8 mouse cellular contexts compared by ENCODE assay signal in genomic region chr7:135485796-135486410, GRCm38 (mm10). TPM values are rescaled to one million over a fixed set of nuclear protein-coding genes. Genes with fewer than 3 reads are reported as not detected.
DNase-seq lines count a peak whose midpoint lies in the region; ATAC-seq and TF ChIP-seq lines count a peak whose summit lies in the region.
"Had no signal": no experiment of that assay in that cellular context is flagged by ENCODE, and none has a peak within 500 bp of the region (broad histone marks: within the 10 kb centered on the region; RNA-seq: fewer than 3 reads in every experiment).

No protein-coding gene starts in this region.

- no peak overlapping the region for H3K4me3 ChIP-seq in forebrain, embryonic 15.5 days
- no peak overlapping the region for H3K4me3 ChIP-seq in midbrain, postnatal 0 days (ENCODE audit: low read depth, low read length)

- peak; percentile 83 for ATAC-seq in forebrain, embryonic 15.5 days (replicated peaks)
- 0 out of 2 replicates have a peak, but pooled peaks have one; percentile 34 for ATAC-seq in midbrain, postnatal 0 days (ENCODE audit: low FRiP score)

- 11% methylated on average over 12 of the region's 12 CpGs for WGBS in forebrain, embryonic 15.5 days
- 17% methylated on average over 12 of the region's 12 CpGs for WGBS in midbrain, postnatal 0 days

- H3K9me3 ChIP-seq in forebrain, embryonic 15.5 days: no peaks in the 10 kb centered on the region
- H3K9me3 ChIP-seq in midbrain, postnatal 0 days (ENCODE audit: low read length): no peaks in the 10 kb centered on the region

- no peak overlapping the region for H3K27ac ChIP-seq in forebrain, embryonic 15.5 days (replicated peaks)
- H3K27ac ChIP-seq in midbrain, postnatal 0 days (ENCODE audit: low read depth, low read length): no peak overlapping the region

- DNase-seq in ovary, postnatal 36 days (ENCODE audit: low spot score): peak; percentile 29
- DNase-seq in ovary, adult 18-20 months (ENCODE audit: low spot score): no peak
- DNase-seq in cerebellum, adult 8-10 months: peak; percentile 68
- peak; percentile 73 to 76 for DNase-seq in layer of hippocampus, postnatal 36 days
- DNase-seq in midbrain, postnatal 0 days (ENCODE audit: low spot score): peak; percentile 85
- no peak for DNase-seq in spleen, postnatal 14 days (ENCODE audit: low spot score in 2 of 2)

- peaks cover 19% of the 10 kb centered on the region for H3K4me1 ChIP-seq in forebrain, embryonic 15.5 days
- 0 out of 2 replicates have a peak, but pooled peaks cover 2% of the 10 kb centered on the region for H3K4me1 ChIP-seq in midbrain, postnatal 0 days (ENCODE audit: insufficient read depth, low read length)

- no peak overlapping the region for H3K9ac ChIP-seq in forebrain, embryonic 15.5 days (replicated peaks)
- no peak overlapping the region for H3K9ac ChIP-seq in midbrain, postnatal 0 days (replicated peaks; ENCODE audit: low read length, poor library complexity, severe bottlenecking)

- H3K4me2 ChIP-seq in forebrain, embryonic 15.5 days (replicated peaks): no peak overlapping the region
- H3K4me2 ChIP-seq in midbrain, postnatal 0 days (ENCODE audit: low read depth, low read length, poor library complexity, severe bottlenecking): no peak overlapping the region

- TF ChIP-seq CTCF in midbrain, postnatal 0 days (IDR thresholded peaks at IDR 0.05): peak; percentile 78

- H3K36me3 ChIP-seq in forebrain, embryonic 15.5 days: no peaks in the 10 kb centered on the region
- H3K36me3 ChIP-seq in midbrain, postnatal 0 days (ENCODE audit: insufficient read depth, low read length): no peaks in the 10 kb centered on the region

- peaks cover 9% of the 10 kb centered on the region; the same call in 1 of the 2 replicates for H3K27me3 ChIP-seq in forebrain, embryonic 15.5 days
- H3K27me3 ChIP-seq in midbrain, postnatal 0 days (ENCODE audit: insufficient read depth, low read length): peaks cover 11% of the 10 kb centered on the region

RNA-seq across cellular contexts. Expression of gene Clrn3, which starts 42.6 kb away (rescaled TPM):
- polyA plus RNA-seq in forebrain, embryonic 15.5 days (2015; fragmentation: Nextera tagmentation; extraction: Ambion mirVana): not detected in 2 replicates
- total RNA-seq in layer of hippocampus, postnatal 36 days (2021): not detected
- not detected in 2 replicates for total RNA-seq in midbrain, postnatal 0 days (2014; rRNA removed)
- not detected in 2 replicates for polyA plus RNA-seq in midbrain, postnatal 0 days (2015; fragmentation: Nextera tagmentation; extraction: Ambion mirVana)
- total RNA-seq: common myeloid progenitor, adult 5-6 weeks had no signal

RNA-seq across cellular contexts. Expression of gene Ptpre, which starts 51.4 kb away (rescaled TPM):
- 3.1 and 3.4 TPM in 2 replicates for polyA plus RNA-seq in forebrain, embryonic 15.5 days (2015; fragmentation: Nextera tagmentation; extraction: Ambion mirVana)
- 10 to 100 TPM; 47.0 to 53.8 TPM for total RNA-seq in layer of hippocampus, postnatal 36 days (2021)
- total RNA-seq in midbrain, postnatal 0 days (2014; rRNA removed): 14.2 and 14.6 TPM in 2 replicates
- 7.2 and 9.2 TPM in 2 replicates for polyA plus RNA-seq in midbrain, postnatal 0 days (2015; fragmentation: Nextera tagmentation; extraction: Ambion mirVana)

Comparison
In these comparisons a context has a peak if more than half of its experiments do, and no peak if none do; other contexts are left out.
1. DNase-seq: peak in ovary, postnatal 36 days (single experiment), cerebellum, adult 8-10 months (single experiment), layer of hippocampus, postnatal 36 days (2 of 2) and midbrain, postnatal 0 days (single experiment); none in ovary, adult 18-20 months (single experiment) and spleen, postnatal 14 days (0 of 2).